Mouse (Mus musculus) MEL (cell line): ENCODE data around the gene Timm22. TPM values are rescaled to one million over a fixed set of nuclear protein-coding genes. Genes with fewer than 3 reads are reported as not detected.

Source experiments
- DNase-seq: peaks from one replicate; pipeline ENCODE4 v3.0.0; 2011; ENCODE audit warnings: low read depth, low spot score
- H3K27ac ChIP-seq: 2 replicates; pipeline ENCODE4 v1.5.1; 2012; ENCODE audit warnings: low read depth, mild to moderate bottlenecking, control low read depth, low read length, moderate library complexity; ENCODE audit not compliant: control insufficient read depth
- H3K27me3 ChIP-seq, 2 experiments: fragments of 150-350 bp in 1 of 2; sonication (generic) in 1 of 2; 2 replicates each; pipeline ENCODE4 v1.6.1; 2012; ENCODE audit warnings: low read length in 2 of 2, mild to moderate bottlenecking in 2 of 2, improper control_type of control experiment in 1 of 2, moderate library complexity in 1 of 2; ENCODE audit not compliant: insufficient read depth in 2 of 2, control insufficient read depth in 1 of 2
- H3K36me3 ChIP-seq, 2 experiments: 2 replicates each; pipeline ENCODE4 v1.6.1; 2012 to 2014; ENCODE audit warnings: low read length in 2 of 2, improper control_type of control experiment in 1 of 2, inconsistent platforms in 1 of 2, mild to moderate bottlenecking in 1 of 2; ENCODE audit not compliant: insufficient read depth in 2 of 2, control insufficient read depth in 1 of 2
- H3K4me1 ChIP-seq, 2 experiments: fragments of 150-350 bp in 1 of 2; sonication (generic) in 1 of 2; 2 replicates each; pipeline ENCODE4 v1.6.1; 2012; ENCODE audit warnings: low read length in 2 of 2, improper control_type of control experiment in 1 of 2, mild to moderate bottlenecking in 1 of 2; ENCODE audit not compliant: insufficient read depth in 2 of 2, control insufficient read depth in 1 of 2
- H3K4me3 ChIP-seq, 2 experiments: fragments of 150-350 bp in 1 of 2; sonication (generic) in 1 of 2; 2 replicates each; pipeline ENCODE4 v1.5.1; 2012; ENCODE audit warnings: low read depth in 2 of 2, low read length in 2 of 2, mild to moderate bottlenecking in 2 of 2, moderate library complexity in 2 of 2, control low read depth in 1 of 2, improper control_type of control experiment in 1 of 2; ENCODE audit not compliant: control insufficient read depth in 1 of 2, insufficient read depth in 1 of 2
- H3K79me2 ChIP-seq: 2 replicates; pipeline ENCODE4 v1.6.1; 2012; ENCODE audit warnings: mild to moderate bottlenecking, low read length, moderate library complexity; ENCODE audit not compliant: control insufficient read depth, poor library complexity, insufficient read depth
- H3K9ac ChIP-seq: 2 replicates; pipeline ENCODE4 v1.6.1; 2012; ENCODE audit warnings: low read depth, mild to moderate bottlenecking, control low read depth, low read length, moderate library complexity; ENCODE audit not compliant: control insufficient read depth, poor library complexity, severe bottlenecking
- H3K9me3 ChIP-seq: fragments of 150-350 bp; sonication (generic); replicated peaks from 2 replicates; pipeline ENCODE4 v1.6.1; 2012; ENCODE audit warnings: mild to moderate bottlenecking, low read length, improper control_type of control experiment, moderate library complexity; ENCODE audit not compliant: insufficient read depth
- CHD1 ChIP-seq: IDR thresholded peaks from 2 replicates; pipeline ENCODE4 v1.6.1; 2012; ENCODE audit warnings: low read depth, mild to moderate bottlenecking, inconsistent platforms, low read length, improper control_type of control experiment
- CHD2 ChIP-seq: IDR thresholded peaks from 2 replicates; pipeline ENCODE4 v1.6.1; 2011; ENCODE audit warnings: low read length, improper control_type of control experiment
- E2F4 ChIP-seq: IDR thresholded peaks from 2 replicates; pipeline ENCODE4 v1.6.1; 2011; ENCODE audit warnings: low read depth, low read length, improper control_type of control experiment, borderline replicate concordance
- EP300 ChIP-seq, 2 experiments: IDR thresholded peaks; 2 replicates each; pipeline ENCODE4 v1.6.1; 2011; ENCODE audit warnings: improper control_type of control experiment in 2 of 2, low read length in 2 of 2, low read depth in 1 of 2, mild to moderate bottlenecking in 1 of 2
- ETS1 ChIP-seq: IDR thresholded peaks from 2 replicates; pipeline ENCODE4 v1.6.1; 2012; ENCODE audit warnings: low read depth, mild to moderate bottlenecking, inconsistent platforms, low read length, improper control_type of control experiment, moderate library complexity
- MAZ ChIP-seq: IDR thresholded peaks from 2 replicates; pipeline ENCODE4 v1.6.1; 2012; ENCODE audit warnings: low read depth, mild to moderate bottlenecking, inconsistent platforms, low read length, improper control_type of control experiment
- MYB ChIP-seq: IDR thresholded peaks from 2 replicates; pipeline ENCODE4 v1.6.1; 2011; ENCODE audit warnings: mild to moderate bottlenecking, low read depth, low read length, improper control_type of control experiment
- NELFE ChIP-seq: IDR thresholded peaks from 2 replicates; pipeline ENCODE4 v1.6.1; 2011; ENCODE audit warnings: low read depth, low read length, improper control_type of control experiment
- NRF1 ChIP-seq: IDR thresholded peaks from 2 replicates; pipeline ENCODE4 v1.6.1; 2014; ENCODE audit warnings: low read depth, mild to moderate bottlenecking, inconsistent platforms, low read length, improper control_type of control experiment, moderate library complexity; ENCODE audit not compliant: poor library complexity, insufficient read depth, severe bottlenecking
- RAD21 ChIP-seq: IDR thresholded peaks from 2 replicates; pipeline ENCODE4 v1.6.1; 2011; ENCODE audit warnings: mild to moderate bottlenecking, low read depth, low read length, improper control_type of control experiment
- SIN3A ChIP-seq: IDR thresholded peaks from 2 replicates; pipeline ENCODE4 v1.6.1; 2012; ENCODE audit warnings: low read length, improper control_type of control experiment, inconsistent platforms
- SMC3 ChIP-seq: IDR thresholded peaks from 2 replicates; pipeline ENCODE4 v1.6.1; 2011; ENCODE audit warnings: low read depth, low read length, improper control_type of control experiment
- TBP ChIP-seq: IDR thresholded peaks from 2 replicates; pipeline ENCODE4 v1.8.0; 2011; ENCODE audit warnings: low read depth, low read length, improper control_type of control experiment
- TCF12 ChIP-seq: IDR thresholded peaks from 2 replicates; pipeline ENCODE4 v1.6.1; 2014; ENCODE audit warnings: low read depth, mild to moderate bottlenecking, inconsistent platforms, low read length, improper control_type of control experiment, moderate library complexity
- UBTF ChIP-seq: IDR thresholded peaks from 2 replicates; pipeline ENCODE4 v1.6.1; 2012; ENCODE audit warnings: low read depth, mild to moderate bottlenecking, inconsistent platforms, low read length, improper control_type of control experiment, moderate library complexity, borderline replicate concordance; ENCODE audit not compliant: insufficient read depth
- USF1 ChIP-seq: IDR thresholded peaks from 2 replicates; pipeline ENCODE4 v1.6.1; 2014; ENCODE audit warnings: low read depth, mild to moderate bottlenecking, inconsistent platforms, low read length, improper control_type of control experiment, moderate library complexity
- ZMIZ1 ChIP-seq: IDR thresholded peaks from 2 replicates; pipeline ENCODE4 v1.6.1; 2012; ENCODE audit warnings: low read depth, mild to moderate bottlenecking, inconsistent platforms, low read length, improper control_type of control experiment, moderate library complexity
- ZNF384 ChIP-seq: IDR thresholded peaks from 2 replicates; pipeline ENCODE4 v1.6.1; 2012; ENCODE audit warnings: low read depth, mild to moderate bottlenecking, inconsistent platforms, low read length, improper control_type of control experiment
- polyA plus RNA-seq, 2 experiments: library from polyadenylated mRNA; stranded (reverse) in 1 of 2; unstranded in 1 of 2; fragments of >175 nt in 1 of 2; fragments of >200 nt in 1 of 2; gene quantifications; 2 replicates each; pipeline versions ENCODE4 v1.2.1 to v1.2.4; 2012; ENCODE audit warnings: low replicate concordance in 2 of 2, low read depth in 1 of 2; ENCODE audit not compliant: insufficient read length in 2 of 2, insufficient read depth in 1 of 2, missing spikeins in 1 of 2
- total RNA-seq: library from RNA; depleted of rRNA; stranded (reverse); fragments of 300-350 nt; gene quantifications from 2 replicates; pipeline ENCODE4 v1.2.3, GENCODE M21; 2012

The Timm22 gene
- total and polyA plus RNA-seq, 3 experiments: 47.4 to 77.0 TPM; not detected in 1

DNA sequence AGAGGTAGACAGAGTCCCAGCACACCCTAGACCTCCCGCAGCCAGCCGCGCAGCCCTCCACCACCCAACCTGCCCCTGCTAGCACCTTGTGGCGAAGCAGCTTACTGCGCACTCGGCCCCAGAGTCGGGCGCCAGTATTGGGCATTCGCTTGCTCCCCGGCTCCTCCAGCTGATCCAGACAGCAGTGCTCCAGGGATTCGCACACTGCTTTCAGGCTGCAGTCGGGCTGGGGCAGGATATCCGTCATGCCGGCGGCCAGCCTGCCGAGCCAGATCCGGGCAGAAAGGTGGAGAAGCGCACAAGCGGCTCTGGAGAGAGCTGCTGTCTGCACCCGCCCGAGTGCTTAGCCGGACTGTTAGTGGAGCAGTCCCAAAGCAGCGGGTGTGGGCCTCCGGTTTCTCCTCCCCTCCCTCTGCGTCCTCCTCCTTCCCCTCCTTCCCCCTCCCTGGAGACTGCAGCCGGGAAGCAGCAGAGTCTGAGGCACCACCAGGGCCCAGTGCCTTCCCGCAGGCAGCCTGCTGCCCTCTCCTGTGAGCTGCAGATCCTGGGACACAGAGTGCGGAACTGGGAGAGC is 30.2 kb downstream of the Timm22 start:
- H3K4me3 ChIP-seq: no peak overlapping the region
- H3K4me1 ChIP-seq: no peaks in the 10 kb centered on the region
- no peaks in the 10 kb centered on the region for H3K36me3 ChIP-seq
- TF ChIP-seq USF1 (no peak), RAD21 (no peak), CHD1 (no peak), CHD2 (no peak), TBP (no peak), ZNF384 (no peak), EP300 (IDR thresholded peaks at IDR 0.05; ENCODE audit: low read depth in 1 of 2, low read length in 2 of 2) (no peak), NELFE (no peak), ETS1 (no peak)
- TF ChIP-seq, all 39 proteins: peak for 0
- no peaks in the 10 kb centered on the region for H3K79me2 ChIP-seq
- no peaks in the 10 kb centered on the region for H3K27me3 ChIP-seq
- no peaks in the 10 kb centered on the region for H3K9me3 ChIP-seq
- no peak overlapping the region for H3K27ac ChIP-seq
- no peak for DNase-seq
- no peak overlapping the region for H3K9ac ChIP-seq

DNA sequence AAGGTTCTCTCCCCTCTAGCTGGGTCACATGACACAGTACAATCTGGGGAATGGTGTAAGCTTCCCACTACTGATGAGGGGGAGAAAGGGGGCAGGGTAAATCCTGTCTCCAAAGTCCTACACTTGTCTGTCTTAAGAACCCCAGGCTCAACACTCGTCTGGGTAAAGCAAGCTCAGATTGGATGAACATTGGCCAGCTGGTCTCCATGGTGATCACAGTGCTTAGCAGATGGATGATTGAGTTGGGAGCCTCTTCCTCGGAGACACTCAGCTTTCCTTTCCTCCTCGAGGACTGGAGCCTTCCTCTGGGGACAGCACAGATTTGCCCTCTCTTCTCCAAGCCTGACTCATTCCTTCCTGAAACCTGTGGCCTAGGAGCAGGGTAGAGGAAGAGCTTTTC is 32.9 kb downstream of the Timm22 start:
- no peaks in the 10 kb centered on the region for H3K79me2 ChIP-seq
- H3K4me1 ChIP-seq: no peaks in the 10 kb centered on the region
- no peak overlapping the region for H3K27ac ChIP-seq
- H3K9ac ChIP-seq: no peak overlapping the region
- H3K9me3 ChIP-seq: no peaks in the 10 kb centered on the region
- no peak for TF ChIP-seq TCF12
- no peak for TF ChIP-seq EP300 (IDR thresholded peaks at IDR 0.05; ENCODE audit: low read depth in 1 of 2, low read length in 2 of 2)
- no peak for TF ChIP-seq MAZ
- 0 out of 2 replicates have a peak, but pooled peaks have one; percentile 29 for TF ChIP-seq USF1
- no peak for TF ChIP-seq ZMIZ1
- no peak for TF ChIP-seq SIN3A
- no peaks in the 10 kb centered on the region for H3K36me3 ChIP-seq
- no peak for DNase-seq
- H3K4me3 ChIP-seq: no peak overlapping the region
- H3K27me3 ChIP-seq: no peaks in the 10 kb centered on the region

DNA sequence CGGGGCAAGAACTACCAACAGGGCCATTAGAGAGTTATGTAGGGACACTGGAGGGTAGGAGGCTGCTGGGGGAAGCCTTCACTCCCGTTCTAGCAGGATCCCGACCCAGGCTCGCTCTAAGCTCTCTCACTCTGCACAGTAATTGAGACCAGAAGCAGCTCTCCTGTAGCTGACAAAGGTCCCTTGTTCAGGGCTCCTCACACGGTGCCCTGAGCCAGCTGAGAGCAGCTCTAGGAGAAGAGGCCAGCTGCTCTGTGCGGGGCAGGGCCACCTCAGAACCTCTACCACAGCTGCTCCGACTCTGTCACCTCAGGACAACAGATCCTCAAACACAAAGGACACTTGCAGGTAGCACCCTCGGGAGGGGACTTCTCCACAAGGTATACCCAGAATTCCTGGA is 38.7 kb downstream of the Timm22 start:
- Histone ChIP-seq H3K27me3 (no peaks in the 10 kb centered on the region), H3K79me2 (no peaks in the 10 kb centered on the region), H3K9me3 (no peaks in the 10 kb centered on the region), H3K27ac (no peak overlapping the region), H3K9ac (no peak overlapping the region), H3K4me3 (no peak overlapping the region), H3K36me3 (no peaks in the 10 kb centered on the region), H3K4me1 (no peaks in the 10 kb centered on the region; a peak in 1 of 4 replicates)
- TF ChIP-seq SMC3 (no peak), UBTF (no peak), E2F4 (no peak), MYB (no peak), NRF1 (no peak)
- no peak for DNase-seq
